Mouse (Mus musculus) myocyte (in vitro differentiated cells): Measurements from ENCODE around the gene Gfy. TPM values are rescaled to one million over a fixed set of nuclear protein-coding genes. Genes with fewer than 3 reads are reported as not detected.

Experiments
- H3K27me3 ChIP-seq: one replicate; pipeline ENCODE4 v1.6.1; 2011; ENCODE audit not compliant: control insufficient read depth, insufficient read depth, insufficient read length
- H3K36me3 ChIP-seq: one replicate; pipeline ENCODE4 v1.6.1; 2011; ENCODE audit not compliant: control insufficient read depth, insufficient read depth
- H3K4me2 ChIP-seq: one replicate; pipeline ENCODE4 v1.6.1; 2011; ENCODE audit warnings: low read depth, control low read depth
- H3K4me3 ChIP-seq: one replicate; pipeline ENCODE4 v1.5.1; 2011; ENCODE audit warnings: mild to moderate bottlenecking, control low read depth, moderate library complexity
- H3K79me2 ChIP-seq: one replicate; pipeline ENCODE4 v1.6.1; 2011; ENCODE audit not compliant: control insufficient read depth, insufficient read depth
- H3ac ChIP-seq: one replicate; pipeline ENCODE4 v1.6.1; 2011; ENCODE audit not compliant: control insufficient read depth, insufficient read length
- CEBPB ChIP-seq: IDR thresholded peaks from 2 replicates; pipeline ENCODE4 v1.6.1; 2011; ENCODE audit warnings: mild to moderate bottlenecking, moderate library complexity; ENCODE audit not compliant: poor library complexity, insufficient read depth, severe bottlenecking
- E2F4 ChIP-seq: IDR thresholded peaks from one replicate; pipeline ENCODE4 v1.6.1; 2011; ENCODE audit warnings: mild to moderate bottlenecking, control low read depth, moderate library complexity; ENCODE audit not compliant: insufficient read depth
- MAX ChIP-seq: IDR thresholded peaks from one replicate; pipeline ENCODE4 v1.6.1; 2011; ENCODE audit warnings: low read depth, mild to moderate bottlenecking, control low read depth
- MYOD1 ChIP-seq, 3 experiments: IDR thresholded peaks; one replicate each; pipeline ENCODE4 v1.6.1; 2011; ENCODE audit warnings: control low read depth in 2 of 3, low read depth in 2 of 3, mild to moderate bottlenecking in 2 of 3, moderate library complexity in 1 of 3; ENCODE audit not compliant: insufficient read length in 2 of 3, control insufficient read depth in 1 of 3
- MYOG ChIP-seq, 3 experiments: IDR thresholded peaks; one replicate each; pipeline ENCODE4 v1.6.1; 2011; ENCODE audit warnings: control low read depth in 2 of 3, low read depth in 2 of 3, mild to moderate bottlenecking in 2 of 3; ENCODE audit not compliant: insufficient read length in 2 of 3, control insufficient read depth in 1 of 3, insufficient read depth in 1 of 3
- POLR2A ChIP-seq: IDR thresholded peaks from one replicate; pipeline ENCODE4 v1.6.1; 2011; ENCODE audit warnings: low read depth, mild to moderate bottlenecking, control low read depth, moderate library complexity; ENCODE audit not compliant: insufficient read length
- POLR2AphosphoS2 ChIP-seq: IDR thresholded peaks from one replicate; pipeline ENCODE4 v1.6.1; 2011; ENCODE audit warnings: low read depth, control low read depth; ENCODE audit not compliant: insufficient read length
- REST ChIP-seq: IDR thresholded peaks from one replicate; pipeline ENCODE4 v1.6.1; 2011; ENCODE audit warnings: mild to moderate bottlenecking, control low read depth, moderate library complexity; ENCODE audit not compliant: insufficient read depth, insufficient read length
- SRF ChIP-seq: IDR thresholded peaks from one replicate; pipeline ENCODE4 v1.6.1; 2011; ENCODE audit warnings: low read depth; ENCODE audit not compliant: control insufficient read depth, insufficient read length
- TCF12 ChIP-seq: IDR thresholded peaks from one replicate; pipeline ENCODE4 v1.6.1; 2011; ENCODE audit warnings: mild to moderate bottlenecking, control low read depth; ENCODE audit not compliant: poor library complexity, insufficient read depth, severe bottlenecking
- TCF3 ChIP-seq: IDR thresholded peaks from one replicate; pipeline ENCODE4 v1.6.1; 2011; ENCODE audit warnings: low read depth, control low read depth; ENCODE audit not compliant: insufficient read length
- USF1 ChIP-seq: IDR thresholded peaks from one replicate; pipeline ENCODE4 v1.6.1; 2011; ENCODE audit warnings: low read depth, mild to moderate bottlenecking, control low read depth, moderate library complexity
- polyA plus RNA-seq: library from polyadenylated mRNA; unstranded; fragments of >200 nt; fragmentation: generic; extraction: Trizol; gene quantifications from one replicate; pipeline ENCODE4 v1.2.1, GENCODE M21; 2012; ENCODE audit warnings: missing spikeins

The Gfy gene
- polyA plus RNA-seq, 1 experiment = 0.04 TPM

DNA sequence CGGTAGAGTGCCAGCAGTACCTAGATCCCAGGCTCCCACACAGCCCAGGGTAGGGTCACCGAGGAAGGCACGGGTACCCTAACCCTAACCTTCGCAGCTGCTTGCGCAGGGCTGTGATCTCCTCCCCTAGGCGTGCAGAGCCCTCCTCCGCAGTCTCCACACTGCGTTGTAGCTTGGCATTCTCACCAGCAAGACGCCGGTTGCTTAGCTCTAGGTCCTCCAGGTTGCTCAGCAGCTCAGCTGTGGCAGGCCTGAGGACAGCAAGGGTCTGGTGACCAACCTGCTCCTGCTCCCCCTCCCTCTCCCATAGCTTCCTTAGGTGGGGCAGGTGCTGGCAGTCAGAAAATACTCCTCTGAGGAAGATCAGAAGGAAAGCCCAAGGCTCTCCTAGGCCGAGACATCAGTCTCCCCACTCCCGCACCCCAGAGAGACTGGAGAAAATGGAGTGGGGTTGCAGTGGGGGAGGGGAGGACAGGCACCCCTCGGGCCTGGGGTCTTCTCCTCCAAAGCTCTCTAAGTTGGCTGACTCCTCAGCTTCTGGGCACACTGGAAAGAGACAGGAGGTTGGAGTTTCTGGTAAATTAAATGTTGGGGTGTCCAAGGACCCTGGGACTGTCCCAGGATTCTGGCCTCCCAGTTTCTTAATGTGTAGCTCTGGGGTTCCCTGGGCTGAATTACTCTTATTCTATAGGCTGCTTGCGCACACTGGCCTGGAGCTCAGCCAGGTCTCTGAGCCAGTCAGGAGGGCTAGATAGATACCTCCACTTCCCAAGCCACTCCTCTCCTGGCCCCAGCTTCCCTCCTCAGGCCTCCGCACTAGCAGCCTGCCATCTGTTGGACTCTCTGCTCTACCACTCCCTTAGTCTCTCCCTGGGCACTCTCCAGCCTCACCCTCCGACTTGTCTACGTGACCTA, 14.8 kb upstream of the Gfy start:
- no peak for TF ChIP-seq TCF3
- TF ChIP-seq MYOD1 (IDR thresholded peaks at IDR 0.05; ENCODE audit: control insufficient read depth in 1 of 3, insufficient read length in 2 of 3, low read depth in 2 of 3) = no peak
- no peak for TF ChIP-seq E2F4
- TF ChIP-seq CEBPB = no peak
- TF ChIP-seq TCF12 = no peak
- H3K4me2 ChIP-seq = no peak overlapping the region
- H3K79me2 ChIP-seq = no peaks in the 10 kb centered on the region
- H3K4me3 ChIP-seq = no peak overlapping the region
- no peak overlapping the region for H3ac ChIP-seq
- no peaks in the 10 kb centered on the region for H3K36me3 ChIP-seq
- H3K27me3 ChIP-seq = peaks cover 10% of the 10 kb centered on the region

DNA sequence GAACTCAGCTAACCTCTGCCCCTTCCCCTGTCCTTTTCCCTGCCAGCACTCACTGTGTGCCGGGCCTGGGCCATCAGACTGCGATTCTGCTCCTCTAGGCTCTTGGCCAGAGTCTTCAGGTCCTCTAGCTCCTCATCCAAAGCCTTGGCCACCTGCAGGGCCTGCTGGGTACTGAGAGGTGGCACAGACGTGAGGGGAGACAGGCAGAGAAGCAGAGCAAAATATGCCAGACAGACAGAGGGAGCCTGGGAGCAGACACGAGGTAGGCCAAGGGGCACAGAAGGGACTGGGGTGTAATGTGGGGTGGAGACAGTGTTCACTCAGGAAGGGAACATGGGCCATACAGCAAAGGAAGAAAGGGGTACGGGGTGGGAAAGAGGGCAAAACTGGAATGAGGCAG, 14.0 kb upstream of the Gfy start:
- Histone ChIP-seq H3K27me3 (peaks cover 11% of the 10 kb centered on the region), H3K36me3 (no peaks in the 10 kb centered on the region)

GRCm38 (mm10) chr7:45192585-45193310, 13.4 kb upstream of the Gfy start:
- peaks cover 17% of the 10 kb centered on the region for H3K27me3 ChIP-seq

More for the DNA sequence above, 14.0 kb upstream of the Gfy start:
- TF ChIP-seq POLR2AphosphoS2 (no peak), USF1 (no peak), SRF (no peak), MYOD1 (IDR thresholded peaks at IDR 0.05; ENCODE audit: control insufficient read depth in 1 of 3, insufficient read length in 2 of 3, low read depth in 2 of 3) (no peak), TCF12 (no peak), E2F4 (no peak), POLR2A (no peak), MYOG (IDR thresholded peaks at IDR 0.05; ENCODE audit: control insufficient read depth in 1 of 3, insufficient read depth in 1 of 3, insufficient read length in 2 of 3, low read depth in 2 of 3) (no peak), TCF3 (no peak), CEBPB (no peak), REST (no peak), MAX (no peak)
- no peak overlapping the region for H3K4me2 ChIP-seq
- H3K79me2 ChIP-seq = no peaks in the 10 kb centered on the region
- no peak overlapping the region for H3K4me3 ChIP-seq
- H3ac ChIP-seq = no peak overlapping the region

GRCm38 (mm10) chr7:45191803-45192363, 12.5 kb upstream of the Gfy start:
- peak overlapping the region; percentile 37 for H3K4me2 ChIP-seq
- H3K79me2 ChIP-seq = no peaks in the 10 kb centered on the region
- no peak overlapping the region for H3ac ChIP-seq
- no peaks in the 10 kb centered on the region for H3K36me3 ChIP-seq
- TF ChIP-seq POLR2AphosphoS2 (no peak), SRF (peak; percentile 12), USF1 (no peak), REST (no peak), MYOD1 (IDR thresholded peaks at IDR 0.05; ENCODE audit: control insufficient read depth in 1 of 3, insufficient read length in 2 of 3, low read depth in 2 of 3) (peak; percentile 25 to 92 (median 88)), TCF12 (peak; percentile 84), MYOG (IDR thresholded peaks at IDR 0.05; ENCODE audit: control insufficient read depth in 1 of 3, insufficient read depth in 1 of 3, insufficient read length in 2 of 3, low read depth in 2 of 3) (peak; percentile 68 to 92 (median 86)), E2F4 (no peak), POLR2A (no peak), MAX (no peak), CEBPB (no peak), TCF3 (peak; percentile 89)
- no peak overlapping the region for H3K4me3 ChIP-seq
- H3K27me3 ChIP-seq = peaks cover 22% of the 10 kb centered on the region

More at GRCm38 (mm10) chr7:45192585-45193310, 13.4 kb upstream of the Gfy start:
- Histone ChIP-seq H3K4me2 (no peak overlapping the region), H3ac (no peak overlapping the region), H3K4me3 (no peak overlapping the region), H3K79me2 (no peaks in the 10 kb centered on the region), H3K36me3 (no peaks in the 10 kb centered on the region)
- TF ChIP-seq E2F4 = no peak
- TF ChIP-seq MAX = no peak
- TF ChIP-seq REST = no peak
- TF ChIP-seq POLR2A = no peak
